Mouse (Mus musculus) MN1 (cell line): ENCODE measurements around the gene Pacsin3.

Experiments used
- DNase-seq: peaks from one replicate; pipeline ENCODE4 v3.0.0-alpha.2; 2016; ENCODE audit warnings: low spot score

Gene Pacsin3

DNA sequence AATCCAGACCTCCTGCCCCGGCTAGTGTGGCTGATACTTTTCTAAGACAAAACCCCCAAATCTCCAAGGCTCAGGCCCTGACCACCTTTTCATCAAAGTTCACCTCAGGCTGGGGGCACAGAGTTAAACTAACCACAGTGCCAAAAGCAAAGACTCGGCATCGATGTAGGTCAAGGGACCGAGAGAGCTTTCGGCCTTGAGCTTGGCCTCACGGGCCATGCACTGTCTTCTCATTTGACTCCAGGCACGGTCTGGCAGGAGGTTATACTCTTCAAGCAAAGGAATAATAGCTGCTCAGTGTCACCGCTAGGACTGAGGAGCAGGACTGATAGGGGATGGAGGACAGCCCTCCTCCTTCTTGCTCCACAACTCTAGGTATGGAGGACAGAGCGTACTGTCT lies 50.2 kb downstream of the Pacsin3 start:
- no peak for DNase-seq

DNA sequence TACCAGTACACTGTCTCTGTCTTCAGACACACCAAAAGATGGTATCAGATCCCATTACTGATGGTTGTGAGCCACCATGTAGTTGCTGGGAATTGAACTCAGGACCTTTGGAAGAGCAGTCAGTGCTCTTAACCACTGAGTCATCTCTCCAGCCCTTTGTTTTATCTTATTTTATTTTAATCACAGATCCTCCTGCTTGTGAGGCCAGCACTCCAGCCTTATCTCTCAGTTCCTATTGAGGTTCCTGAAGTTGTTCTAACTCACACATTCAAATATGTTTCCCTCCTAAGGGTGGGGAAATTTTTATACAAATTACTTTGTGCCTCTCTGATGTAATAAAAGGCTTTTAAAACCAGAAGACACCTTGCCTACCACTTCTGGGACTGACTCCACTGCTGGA lies 50.8 kb downstream of the Pacsin3 start:
- no peak for DNase-seq

DNA sequence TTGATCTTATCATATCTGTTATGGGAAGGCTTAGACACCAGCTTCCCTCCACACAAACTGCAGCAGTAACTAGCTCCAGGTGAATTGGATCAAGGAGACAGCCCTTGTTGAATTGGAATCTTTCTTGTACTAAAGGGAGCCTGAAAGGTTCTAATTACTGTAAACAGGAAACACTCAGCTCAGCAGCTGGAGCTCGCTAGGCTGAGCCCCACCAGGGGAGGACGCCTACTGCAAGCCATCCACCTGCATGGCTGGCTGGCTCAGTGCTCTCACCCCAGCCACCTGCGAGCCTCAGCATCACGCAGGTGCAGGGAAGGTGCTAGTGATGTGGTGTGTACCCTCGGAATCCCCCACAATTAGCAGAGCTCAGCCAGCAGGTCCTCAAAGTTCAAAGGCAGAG lies 52.9 kb downstream of the Pacsin3 start:
- DNase-seq, result no peak

DNA sequence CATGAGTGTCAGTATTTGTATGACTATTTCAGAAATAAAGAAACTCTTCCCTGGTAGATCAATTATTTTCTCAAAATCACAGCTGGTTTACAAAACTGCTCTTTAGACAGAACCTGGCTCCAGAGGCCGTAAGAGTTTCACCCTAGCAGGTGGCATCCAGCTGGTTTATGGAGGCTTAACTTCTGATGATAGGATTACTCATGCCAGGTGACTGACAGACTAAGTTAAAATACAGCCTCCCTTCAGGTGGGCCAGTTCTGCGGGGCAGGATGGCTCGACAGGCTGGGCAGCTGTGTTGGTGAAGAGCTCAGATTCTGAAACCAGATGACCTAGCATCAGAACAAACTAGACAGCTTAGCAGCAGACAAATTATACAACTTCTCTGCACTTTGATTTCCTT lies 53.8 kb downstream of the Pacsin3 start:
- no peak for DNase-seq

DNA sequence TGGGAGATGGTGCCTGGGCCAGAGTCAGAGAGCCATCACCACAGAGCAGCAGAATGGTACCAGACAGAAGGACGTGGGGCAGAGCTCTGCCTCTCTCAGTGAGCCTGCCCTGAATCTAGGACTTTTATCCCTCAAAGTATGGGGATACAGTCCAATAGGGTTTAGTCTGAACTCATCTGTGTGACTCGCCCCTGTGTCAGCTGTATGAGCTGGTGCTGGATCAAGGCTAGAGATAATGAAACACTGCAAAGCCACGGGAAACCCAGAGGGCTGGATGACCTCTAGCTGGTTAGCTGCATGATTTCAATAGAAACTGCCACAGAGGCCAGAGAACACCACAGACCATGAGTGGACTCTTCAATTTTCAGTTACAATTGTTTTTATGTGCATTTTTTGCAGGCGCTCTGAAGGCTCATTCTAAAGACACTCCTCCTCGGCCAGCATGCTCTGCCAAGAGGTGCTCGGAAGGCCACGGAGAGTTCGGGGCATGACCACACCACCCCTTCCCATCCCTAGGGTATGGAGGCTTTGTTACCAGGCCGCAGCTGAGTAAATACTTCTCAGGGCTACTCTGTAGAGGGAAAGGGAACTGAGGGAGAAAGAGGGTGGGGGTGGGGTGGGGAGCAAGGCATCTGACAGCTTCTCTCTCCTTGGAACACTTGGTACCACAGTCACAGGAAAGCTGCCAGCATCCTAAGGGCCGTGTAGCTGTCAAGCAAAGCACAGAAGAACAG lies 57.0 kb downstream of the Pacsin3 start:
- DNase-seq, result no peak

DNA sequence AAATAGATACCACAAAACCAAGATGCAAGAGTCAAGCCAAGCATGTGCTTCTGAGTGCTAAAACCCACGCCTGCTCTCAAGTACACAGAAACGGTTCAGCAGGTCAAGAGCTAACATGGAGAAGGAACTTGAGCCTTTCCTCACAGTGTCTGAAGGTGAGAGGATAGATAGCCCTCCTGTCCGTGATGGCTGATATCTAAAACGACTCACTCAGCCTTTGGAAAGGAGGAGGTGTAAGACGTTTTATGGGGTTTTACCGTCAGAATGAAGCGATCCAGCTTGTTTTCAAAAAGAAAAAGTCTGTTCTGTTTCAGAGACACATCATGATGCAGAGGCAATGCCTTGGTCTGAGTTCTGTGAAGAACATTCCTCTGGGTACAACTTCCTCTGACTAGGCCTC lies 58.4 kb downstream of the Pacsin3 start:
- DNase-seq, result no peak
